Mouse (Mus musculus) G1E (cell line): Measurements from ENCODE around the gene Ccser1. TPM values are rescaled to one million over a fixed set of nuclear protein-coding genes. Genes with fewer than 3 reads are reported as not detected.

ENCODE experiments used
- ATAC-seq: 2 replicates; pipeline ENCODE4 v1.8.0; 2016; ENCODE audit warnings: mild to moderate bottlenecking; ENCODE audit not compliant: insufficient number of reproducible peaks, poor library complexity, low FRiP score, severe bottlenecking; ENCODE audit errors: extremely low read depth
- DNase-seq: peaks from one replicate; pipeline ENCODE4 v3.0.0; 2012; ENCODE audit warnings: low spot score
- H3K27me3 ChIP-seq: 2 replicates; pipeline ENCODE4 v1.6.1; 2012; ENCODE audit warnings: mild to moderate bottlenecking, low read length, inconsistent platforms; ENCODE audit not compliant: insufficient read depth
- H3K36me3 ChIP-seq: replicated peaks from 2 replicates; pipeline ENCODE3; 2012; ENCODE audit warnings: mild to moderate bottlenecking, inconsistent platforms
- H3K4me1 ChIP-seq: 2 replicates; pipeline ENCODE4 v1.6.1; 2012; ENCODE audit warnings: low read depth, low read length, inconsistent platforms, mixed read lengths; ENCODE audit not compliant: insufficient read depth
- H3K4me3 ChIP-seq: 2 replicates; pipeline ENCODE4 v1.5.1; 2012; ENCODE audit warnings: low read depth, mild to moderate bottlenecking, inconsistent platforms, low read length, moderate library complexity, mixed read lengths
- H3K9me3 ChIP-seq: replicated peaks from 2 replicates; pipeline ENCODE4 v1.6.1; 2012; ENCODE audit warnings: inconsistent platforms
- CTCF ChIP-seq: IDR thresholded peaks from 2 replicates; pipeline ENCODE4 v1.5.1; 2012; ENCODE audit warnings: low read depth, low read length, inconsistent platforms, mixed read lengths
- GATA1 ChIP-seq: IDR thresholded peaks from 2 replicates; pipeline ENCODE4 v1.6.1; 2012; ENCODE audit warnings: borderline replicate concordance, low read length, inconsistent platforms, mixed read lengths
- GATA2 ChIP-seq: IDR thresholded peaks from 2 replicates; pipeline ENCODE4 v1.6.1; 2012; ENCODE audit warnings: low read depth, low read length, inconsistent platforms, borderline replicate concordance
- POLR2AphosphoS5 ChIP-seq: IDR thresholded peaks from 2 replicates; pipeline ENCODE4 v1.6.1; 2012; ENCODE audit warnings: low read depth, low read length, inconsistent platforms; ENCODE audit not compliant: insufficient replicate concordance
- TAL1 ChIP-seq: conservative IDR thresholded peaks from 2 replicates; pipeline ENCODE4 v1.6.1; 2012; ENCODE audit warnings: low read depth, low read length, inconsistent platforms, mixed read lengths
- polyA plus RNA-seq: library from polyadenylated mRNA; stranded (reverse); fragments of >175 nt; gene quantifications from 2 replicates; pipeline ENCODE4 v1.2.3, GENCODE M21; 2012
- total RNA-seq, 2 experiments: library from RNA; stranded (forward) in 1 of 2; stranded (reverse) in 1 of 2; fragments of 200-1000 nt in 1 of 2; fragments of >200 nt in 1 of 2; fragmentation: Nextera tagmentation in 1 of 2; gene quantifications; 2 replicates each; pipeline ENCODE4 v1.2.3; 2014 to 2017

Gene Ccser1
- total and polyA plus RNA-seq, 3 experiments, result 0.11 TPM; not detected in 2

DNA sequence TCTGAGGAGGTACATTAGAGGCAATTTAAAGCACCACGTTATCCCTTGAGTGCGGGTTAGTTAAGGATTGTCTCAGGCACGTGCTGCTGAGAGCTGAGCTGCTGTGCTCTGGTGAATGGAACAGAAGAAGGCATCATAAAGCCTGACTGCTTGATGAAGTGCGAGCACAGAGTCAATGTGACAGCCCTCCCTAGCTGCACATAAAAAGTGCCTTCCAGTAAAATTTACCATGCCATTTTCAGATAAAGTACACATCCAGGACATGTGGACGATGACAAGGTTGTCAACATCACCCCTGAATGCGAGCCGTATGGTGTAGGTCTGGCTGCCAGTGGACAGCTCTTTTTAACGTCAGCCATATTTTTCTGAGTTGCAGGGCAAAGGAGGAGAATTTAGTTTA lies 35.6 kb downstream of the Ccser1 start:
- ATAC-seq (no peak), DNase-seq (no peak)
- Histone ChIP-seq H3K9me3 (no peaks in the 10 kb centered on the region), H3K4me3 (no peak overlapping the region), H3K27me3 (no peaks in the 10 kb centered on the region), H3K36me3 (no peaks in the 10 kb centered on the region), H3K4me1 (no peaks in the 10 kb centered on the region)
- TF ChIP-seq TAL1 (no peak), GATA2 (no peak), GATA1 (no peak), POLR2AphosphoS5 (no peak), CTCF (no peak)

DNA sequence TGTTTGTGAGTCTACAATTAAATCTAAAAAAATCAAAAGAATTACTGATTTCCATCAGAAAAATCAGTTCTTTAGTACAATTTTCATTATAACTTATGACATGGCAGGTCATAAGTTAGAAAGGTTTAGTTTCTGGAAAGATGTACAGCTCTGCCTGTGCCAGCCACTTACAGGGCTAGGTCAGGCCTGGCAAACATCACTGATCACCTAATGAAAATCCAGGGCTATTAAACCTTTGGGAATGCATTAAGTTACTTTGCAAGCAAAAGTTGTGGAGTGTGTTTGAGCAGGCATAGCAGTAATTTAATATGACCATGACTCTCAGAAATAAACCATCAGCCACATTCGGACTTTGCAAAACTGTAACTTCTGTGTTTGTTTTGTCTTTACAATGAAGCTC lies 36.4 kb downstream of the Ccser1 start:
- no peaks in the 10 kb centered on the region for H3K9me3 ChIP-seq
- DNase-seq (no peak), ATAC-seq (no peak)
- TF ChIP-seq GATA2, result no peak
- TF ChIP-seq CTCF, result no peak
- no peak for TF ChIP-seq TAL1
- TF ChIP-seq GATA1, result no peak
- TF ChIP-seq POLR2AphosphoS5, result no peak
- H3K4me1 ChIP-seq, result no peaks in the 10 kb centered on the region
- no peak overlapping the region for H3K4me3 ChIP-seq
- no peaks in the 10 kb centered on the region for H3K36me3 ChIP-seq
- no peaks in the 10 kb centered on the region for H3K27me3 ChIP-seq

DNA sequence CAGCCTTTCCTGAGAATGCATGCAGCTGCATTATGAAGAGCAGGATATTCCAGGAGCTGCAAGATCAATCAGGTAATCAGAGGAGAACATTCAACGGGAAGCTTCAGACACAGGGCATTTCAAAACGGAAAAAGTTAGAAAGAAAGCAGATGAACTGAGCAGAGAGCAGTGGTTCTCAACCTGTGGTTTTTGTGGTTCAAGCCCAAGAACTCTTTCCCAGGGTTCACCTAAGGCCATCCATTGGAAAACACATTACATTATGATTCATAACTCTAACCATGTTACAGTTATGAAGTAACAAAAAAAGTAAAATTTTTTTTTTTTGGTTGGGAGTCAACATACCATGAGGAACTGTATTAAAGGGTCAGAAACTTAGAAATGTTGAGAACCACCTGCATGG lies 37.6 kb downstream of the Ccser1 start:
- no peaks in the 10 kb centered on the region for H3K36me3 ChIP-seq
- no peaks in the 10 kb centered on the region for H3K4me1 ChIP-seq
- H3K9me3 ChIP-seq, result no peaks in the 10 kb centered on the region
- H3K27me3 ChIP-seq, result no peaks in the 10 kb centered on the region
- TF ChIP-seq GATA1 (no peak), CTCF (no peak), GATA2 (no peak), POLR2AphosphoS5 (no peak), TAL1 (no peak)
- ATAC-seq (no peak), DNase-seq (no peak)
- H3K4me3 ChIP-seq, result no peak overlapping the region

DNA sequence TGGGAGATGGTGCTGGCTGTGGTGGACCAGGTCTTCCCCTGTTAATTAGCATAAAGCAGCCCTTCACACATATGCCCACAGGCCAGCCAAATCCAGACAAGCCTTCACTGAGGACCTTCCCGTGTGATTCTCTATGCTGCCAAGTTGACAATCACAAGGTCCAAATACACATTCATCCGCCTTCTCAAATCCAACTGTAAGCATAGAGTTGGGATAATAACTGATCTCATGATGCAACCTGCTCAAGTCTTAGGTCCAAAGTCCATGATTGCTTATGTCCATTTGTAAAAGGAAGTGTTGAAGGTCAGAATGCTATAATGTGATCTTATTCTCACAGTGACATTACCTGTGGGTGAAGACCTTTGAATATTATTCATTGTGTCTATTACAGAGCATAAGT lies 43.4 kb downstream of the Ccser1 start:
- H3K27me3 ChIP-seq, result no peaks in the 10 kb centered on the region
- no peak for TF ChIP-seq GATA1
- TF ChIP-seq CTCF, result no peak
- no peak for TF ChIP-seq POLR2AphosphoS5
- no peak for TF ChIP-seq GATA2
- no peak for TF ChIP-seq TAL1
- H3K9me3 ChIP-seq, result no peaks in the 10 kb centered on the region
- H3K4me3 ChIP-seq, result no peak overlapping the region
- DNase-seq (no peak), ATAC-seq (no peak)
- H3K4me1 ChIP-seq, result no peaks in the 10 kb centered on the region
- H3K36me3 ChIP-seq, result no peaks in the 10 kb centered on the region

DNA sequence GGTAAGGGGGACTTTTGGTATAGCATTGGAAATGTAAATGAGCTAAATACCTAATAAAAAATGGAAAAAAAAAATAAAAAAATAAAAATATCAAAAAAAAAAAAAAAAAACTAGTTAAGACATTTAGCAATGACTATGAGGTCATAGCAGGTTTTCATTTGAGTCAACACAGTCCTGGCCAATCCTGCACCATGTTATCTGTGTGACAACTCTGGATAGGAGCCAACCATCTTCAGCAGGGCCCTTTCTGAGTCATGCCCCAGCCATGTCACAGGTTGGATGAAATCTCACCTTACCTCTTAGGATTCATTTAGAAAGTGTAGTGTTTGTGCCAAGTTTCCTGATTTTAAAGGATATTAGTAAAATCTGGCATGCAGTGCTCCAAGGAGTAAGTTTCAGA lies 45.2 kb downstream of the Ccser1 start:
- Histone ChIP-seq H3K4me1 (no peaks in the 10 kb centered on the region), H3K27me3 (no peaks in the 10 kb centered on the region), H3K4me3 (no peak overlapping the region), H3K36me3 (no peaks in the 10 kb centered on the region), H3K9me3 (no peaks in the 10 kb centered on the region)
- TF ChIP-seq GATA1 (no peak), GATA2 (no peak), TAL1 (no peak), CTCF (no peak), POLR2AphosphoS5 (no peak)
- DNase-seq (no peak), ATAC-seq (no peak)

DNA sequence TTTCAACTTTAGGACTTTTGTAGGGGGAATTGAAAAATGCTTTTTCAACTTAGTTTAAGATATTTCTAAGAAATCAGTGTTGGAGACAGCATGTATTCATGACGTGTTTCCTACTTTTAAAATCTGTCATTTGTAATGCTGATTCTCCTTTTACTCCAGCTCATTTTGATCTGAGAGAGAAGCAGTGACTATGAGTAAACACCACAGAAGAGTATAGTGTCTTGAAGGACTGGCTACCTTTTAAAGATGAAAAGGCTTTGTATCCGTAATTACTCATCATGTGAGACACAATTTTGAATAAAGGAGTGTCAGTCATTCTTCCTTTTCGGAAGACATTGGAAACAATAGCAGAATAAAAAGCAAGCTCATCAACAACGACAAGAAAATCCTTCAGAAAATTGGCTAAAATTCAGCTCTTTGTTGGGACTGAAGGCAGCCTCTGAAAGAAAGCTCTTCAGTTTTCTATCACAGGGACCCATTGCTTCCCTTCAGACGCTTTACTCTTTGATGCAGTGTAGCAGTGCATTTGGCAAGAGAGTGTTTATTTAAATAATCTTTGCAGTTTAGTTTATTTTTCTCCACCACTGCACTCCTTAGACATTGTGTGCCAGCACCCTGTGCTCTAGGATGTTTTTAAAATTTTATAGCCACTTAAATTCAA lies 50.1 kb downstream of the Ccser1 start:
- ATAC-seq, result no peak
- Histone ChIP-seq H3K27me3 (no peaks in the 10 kb centered on the region), H3K4me3 (no peak overlapping the region), H3K4me1 (no peaks in the 10 kb centered on the region), H3K36me3 (no peaks in the 10 kb centered on the region), H3K9me3 (no peaks in the 10 kb centered on the region)
- TF ChIP-seq CTCF, result no peak
- TF ChIP-seq POLR2AphosphoS5, result no peak
- TF ChIP-seq GATA1, result no peak
- TF ChIP-seq TAL1, result no peak
- no peak for TF ChIP-seq GATA2
- no peak for DNase-seq
